Mouse (Mus musculus) lung, postnatal 36 days (tissue): ENCODE measurements around the gene Eef1a1.
"Not testable (repeated sequence)": the region's sequence is repeated elsewhere in the genome, so short reads cannot be mapped to it uniquely, and the experiment has no call there.

Experiments
- DNase-seq: peaks from one replicate; pipeline ENCODE4 v3.0.0; 2022; ENCODE audit warnings: mixed read lengths

The Eef1a1 gene

GRCm38 (mm10) chr9:78506722-78507077, 17.7 kb upstream of the Eef1a1 start:
- DNase-seq, result no peak

GRCm38 (mm10) chr9:78506002-78506721, 17.2 kb upstream of the Eef1a1 start:
- DNase-seq, result no peak

GRCm38 (mm10) chr9:78505223-78505622, 16.3 kb upstream of the Eef1a1 start:
- no peak for DNase-seq

- no peak for DNase-seq
Observed at GRCm38 (mm10) chr9:78504679-78505078, 15.7 kb upstream of the Eef1a1 start.

- DNase-seq, result no peak
Observed at GRCm38 (mm10) chr9:78504133-78504532, 15.2 kb upstream of the Eef1a1 start.

- DNase-seq, result no peak
Observed at GRCm38 (mm10) chr9:78503223-78504079, 14.5 kb upstream of the Eef1a1 start.

GRCm38 (mm10) chr9:78501284-78501683, 12.3 kb upstream of the Eef1a1 start:
- no peak for DNase-seq

- DNase-seq, result no peak
Observed at GRCm38 (mm10) chr9:78500386-78500785, 11.4 kb upstream of the Eef1a1 start.

GRCm38 (mm10) chr9:78493171-78493570, 4.2 kb upstream of the Eef1a1 start:
- DNase-seq, result no peak

- DNase-seq, result no peak
Observed at GRCm38 (mm10) chr9:78492254-78492653, 3.3 kb upstream of the Eef1a1 start.

GRCm38 (mm10) chr9:78491169-78491568, 2.2 kb upstream of the Eef1a1 start:
- peak; percentile 21 for DNase-seq

GRCm38 (mm10) chr9:78488021-78488420, 930 bp downstream of the Eef1a1 start:
- DNase-seq, result not testable (repeated sequence)

- no peak for DNase-seq
Observed at GRCm38 (mm10) chr9:78484660-78485059, 4.3 kb downstream of the Eef1a1 start.

- DNase-seq, result peak; percentile 50
Observed at GRCm38 (mm10) chr9:78482386-78482785, 6.6 kb downstream of the Eef1a1 start.

- peak; percentile 98 for DNase-seq
Observed at GRCm38 (mm10) chr9:78481423-78482331, 7.3 kb downstream of the Eef1a1 start.

- peak; percentile 85 for DNase-seq
Observed at GRCm38 (mm10) chr9:78480706-78481358, 8.1 kb downstream of the Eef1a1 start.

- not testable (repeated sequence) for DNase-seq
Observed at GRCm38 (mm10) chr9:78480227-78480626, 8.7 kb downstream of the Eef1a1 start.

GRCm38 (mm10) chr9:78479308-78479707, 9.6 kb downstream of the Eef1a1 start:
- DNase-seq, result not testable (repeated sequence)

GRCm38 (mm10) chr9:78478009-78478605, 10.8 kb downstream of the Eef1a1 start:
- DNase-seq, result not testable (repeated sequence)

GRCm38 (mm10) chr9:78477021-78477551, 11.9 kb downstream of the Eef1a1 start:
- peak; percentile 57 for DNase-seq

GRCm38 (mm10) chr9:78476531-78477020, 12.4 kb downstream of the Eef1a1 start:
- no peak for DNase-seq
